Mouse (Mus musculus) NIH3T3 (cell line): Measurements from ENCODE around the gene H1fx.
A peak's percentile ranks its signal among the peaks of the same experiment; 100 is the strongest.
"Not testable (repeated sequence)": the region's sequence is repeated elsewhere in the genome, so short reads cannot be mapped to it uniquely, and the experiment has no call there.

Experiments
- DNase-seq: peaks from one replicate; pipeline ENCODE4 v3.0.0-alpha.2; 2012; ENCODE audit warnings: low read depth

The H1fx gene

DNA sequence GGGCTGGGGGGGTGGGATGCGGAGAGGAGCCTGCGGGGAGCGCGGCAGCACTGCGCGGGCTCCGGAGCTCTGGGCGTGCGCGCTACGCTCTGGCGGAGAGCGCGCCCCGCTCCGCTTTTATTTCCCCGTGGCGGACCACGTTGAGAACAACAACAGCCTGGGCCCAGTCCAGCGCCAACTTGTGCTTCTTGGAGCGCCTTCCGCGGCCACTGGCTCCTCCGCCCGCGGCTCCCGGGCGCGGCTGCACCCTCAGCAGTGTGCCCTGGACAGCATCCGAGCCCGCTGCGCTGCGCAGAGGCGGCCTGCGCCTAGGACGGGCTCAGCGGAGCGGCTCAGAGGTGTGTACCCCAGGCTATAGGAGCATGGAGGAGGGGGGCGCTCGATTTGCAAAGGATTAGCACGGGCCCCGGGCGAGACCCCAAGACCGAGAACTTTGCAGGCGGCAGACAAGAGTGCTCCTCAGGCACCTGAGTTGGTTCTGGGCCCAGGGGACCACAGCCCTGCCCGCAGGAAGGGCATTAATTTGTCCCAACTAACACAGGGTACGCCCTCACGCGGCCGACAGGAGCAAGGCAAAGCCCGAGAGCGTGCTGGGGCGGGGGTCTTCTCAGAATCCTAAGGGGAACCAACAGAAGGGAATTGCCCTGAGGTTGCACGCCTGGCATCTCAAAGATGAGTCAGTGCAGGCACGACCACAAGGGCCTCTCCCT, at the start of gene H1fx:
Gene H1fx (minus strand): TSS at position 91 of the 710 bp plus-strand sequence.
- DNase-seq, result peak; percentile 79

- no peak for DNase-seq
Measured at GRCm38 (mm10) chr6:88030432-88030831, 49.0 kb upstream of the H1fx start.

GRCm38 (mm10) chr6:88027390-88027789, 46.0 kb upstream of the H1fx start:
- peak; percentile 21 for DNase-seq

DNA sequence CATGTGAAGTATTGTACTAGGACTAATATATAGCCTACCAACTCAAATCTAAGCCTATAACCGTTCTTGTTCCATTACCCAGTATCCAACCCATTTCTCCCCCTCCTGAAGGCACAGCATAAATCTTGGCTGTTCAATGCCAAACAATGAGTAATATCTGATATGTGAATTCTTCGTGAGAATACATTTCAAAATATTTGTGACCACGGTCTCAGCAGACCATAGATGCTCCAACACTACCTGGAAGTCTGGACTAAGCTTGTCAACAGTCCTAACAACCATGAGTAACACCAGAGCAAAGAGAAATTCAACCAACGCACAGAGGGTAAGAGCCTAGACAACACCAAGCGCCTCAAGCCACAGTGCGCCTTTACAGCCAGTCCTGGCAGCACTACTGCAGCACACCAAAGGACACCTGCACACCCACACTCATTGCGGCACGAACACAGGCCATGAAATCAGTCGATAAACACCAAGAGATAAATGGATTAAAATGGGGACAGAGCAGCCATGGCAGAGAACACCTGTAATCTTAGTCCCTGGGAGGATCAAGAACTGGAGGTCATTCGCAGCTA, 42.0 kb upstream of the H1fx start:
- peak; percentile 57 for DNase-seq

DNA sequence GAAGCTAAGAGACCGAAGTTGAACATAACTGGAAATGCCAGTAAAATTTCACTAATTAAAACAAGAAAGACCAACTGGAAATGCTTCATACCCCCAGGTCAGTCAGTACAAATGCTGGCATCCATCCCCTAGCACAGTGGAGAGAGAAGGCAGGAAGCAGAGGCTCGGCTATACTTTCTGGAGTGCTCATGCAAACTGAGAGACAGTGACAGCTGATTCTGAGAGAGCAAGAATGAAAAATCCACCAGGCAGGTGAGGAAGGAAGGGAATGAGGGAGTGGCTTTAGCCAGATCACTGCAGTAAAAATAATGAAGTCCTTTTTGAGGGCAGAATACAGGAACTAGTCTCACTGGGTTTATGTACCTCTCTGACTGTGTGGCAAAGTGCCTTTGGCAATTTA, 37.7 kb upstream of the H1fx start:
- DNase-seq, result no peak

DNA sequence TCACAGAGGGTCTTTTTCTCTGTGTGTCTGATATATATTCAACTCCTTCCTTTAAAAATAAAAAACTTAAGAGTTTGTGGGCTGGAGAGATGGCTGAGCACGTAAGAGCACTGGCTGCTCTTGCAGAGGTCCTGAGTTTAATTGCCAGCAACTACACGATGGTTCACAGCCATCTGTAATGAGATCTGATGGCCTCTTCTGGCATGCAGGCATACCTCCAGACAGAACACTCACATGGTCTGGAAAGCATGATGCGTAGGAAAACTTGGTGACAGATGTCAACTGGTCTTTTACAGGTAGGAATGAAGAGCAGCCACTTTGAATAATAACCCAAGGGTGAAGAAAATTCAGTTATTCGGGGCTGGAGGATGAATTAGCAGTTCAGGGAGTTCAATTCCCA, 36.4 kb upstream of the H1fx start:
- DNase-seq, result no peak

DNA sequence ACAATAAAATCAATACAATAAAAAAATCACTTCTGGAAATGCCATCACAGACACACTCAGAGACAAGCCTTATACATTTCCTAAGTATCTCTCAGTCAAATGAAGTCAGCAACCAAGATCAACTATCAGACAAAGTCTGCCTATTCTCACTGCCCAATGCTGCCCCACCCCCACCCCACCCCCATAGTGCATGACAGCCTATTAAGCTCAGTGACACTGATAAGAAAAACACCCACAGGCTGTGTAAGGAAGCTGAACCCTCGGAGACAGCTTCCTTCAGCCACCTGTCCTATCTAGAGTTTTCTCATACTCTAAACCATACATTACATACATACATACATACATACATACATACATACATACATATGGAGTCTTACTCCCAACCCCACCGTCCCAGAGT, 34.4 kb upstream of the H1fx start:
- no peak for DNase-seq

DNA sequence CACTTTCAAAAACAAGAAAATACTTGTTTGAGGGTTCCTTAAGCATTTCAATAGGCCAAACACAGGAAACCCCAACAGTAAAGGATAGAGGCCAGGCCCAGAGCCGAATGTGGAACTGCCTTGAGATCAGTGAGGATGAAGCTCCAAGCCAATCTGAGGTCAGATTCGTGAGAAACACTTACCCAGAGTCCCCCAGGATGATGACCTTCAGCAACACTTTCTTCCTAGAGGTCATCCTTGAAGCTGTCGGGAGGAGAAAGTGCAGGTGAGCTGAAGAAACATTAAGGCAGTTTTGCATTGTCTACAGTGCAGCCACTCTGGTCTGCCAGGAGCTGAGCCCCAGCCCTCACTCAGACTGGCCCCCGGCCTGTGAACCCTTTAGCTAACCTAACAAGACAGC, 32.0 kb upstream of the H1fx start:
- no peak for DNase-seq

GRCm38 (mm10) chr6:88012601-88013000, 31.2 kb upstream of the H1fx start:
- no peak for DNase-seq

GRCm38 (mm10) chr6:88011106-88011505, 29.7 kb upstream of the H1fx start:
- peak; percentile 66 for DNase-seq

GRCm38 (mm10) chr6:88009209-88009608, 27.8 kb upstream of the H1fx start:
- DNase-seq, result no peak

- not testable (repeated sequence) for DNase-seq
Measured at GRCm38 (mm10) chr6:88004773-88005172, 23.3 kb upstream of the H1fx start.

DNA sequence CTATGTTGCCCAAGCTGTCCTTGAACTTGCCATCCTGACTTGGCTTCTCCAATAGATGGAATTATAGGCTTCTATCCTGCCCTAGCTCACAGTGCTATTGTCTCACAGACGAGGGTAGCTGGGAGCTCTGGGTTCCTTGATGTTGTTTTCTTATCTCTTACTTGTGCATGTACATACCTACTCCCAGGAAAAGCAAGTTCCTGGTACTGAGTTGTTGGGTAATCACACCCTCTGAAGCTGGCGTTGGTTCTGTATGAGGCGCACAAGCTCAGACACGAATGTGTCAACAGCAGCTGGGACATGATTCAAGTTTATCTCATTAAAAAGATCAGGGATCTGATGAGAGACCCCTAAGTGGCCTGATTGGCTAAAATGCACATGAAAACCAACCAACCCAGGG, 22.0 kb upstream of the H1fx start:
- no peak for DNase-seq

GRCm38 (mm10) chr6:87998358-87998757, 16.9 kb upstream of the H1fx start:
- DNase-seq, result no peak

DNA sequence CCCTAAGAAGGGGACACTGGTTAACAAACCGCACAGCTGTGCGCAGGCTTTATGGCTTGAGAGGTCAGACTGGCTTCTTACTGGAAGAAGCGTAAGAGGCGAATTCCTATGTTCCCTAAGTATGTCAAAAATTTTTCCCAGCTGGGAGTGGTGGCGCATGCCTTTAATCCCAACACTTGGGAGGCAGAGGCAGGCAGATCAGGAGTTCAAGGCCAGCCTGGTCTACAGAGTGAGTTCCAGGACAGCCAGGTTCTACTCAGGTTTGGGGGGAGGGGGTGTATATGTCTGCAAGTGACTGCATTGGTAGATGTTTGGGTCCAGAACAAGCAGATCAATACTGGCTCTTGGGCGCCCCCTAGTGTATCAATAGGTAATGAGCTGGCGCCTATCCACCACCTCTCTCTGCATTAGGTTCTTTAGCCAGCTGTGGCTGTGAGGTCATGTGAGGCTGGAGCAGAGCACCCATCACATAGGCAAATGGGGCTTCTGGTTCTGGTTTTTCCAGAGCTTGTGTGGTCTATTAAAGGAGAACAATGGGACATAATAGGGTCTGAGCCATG, 16.3 kb upstream of the H1fx start:
- peak; percentile 85 for DNase-seq

DNA sequence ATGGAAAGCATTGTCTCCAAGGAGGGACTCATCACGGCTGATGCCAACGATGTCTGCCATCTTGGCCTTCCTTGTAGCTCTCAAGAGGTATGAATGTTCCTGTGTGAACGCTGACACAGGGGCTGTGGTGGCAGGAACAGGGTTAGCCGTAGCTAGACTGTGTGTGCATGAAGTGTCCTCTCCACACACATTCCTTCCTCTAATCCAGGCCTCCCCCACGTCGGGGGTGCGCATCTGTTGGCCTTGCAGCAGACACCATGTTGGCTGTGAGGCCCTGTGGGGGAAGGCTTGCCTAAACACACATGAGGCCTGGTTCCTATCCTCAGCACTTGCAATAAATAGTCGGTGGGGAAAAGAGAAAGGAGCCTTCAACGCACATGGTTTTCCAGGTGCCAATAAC, 15.2 kb upstream of the H1fx start:
- no peak for DNase-seq

DNA sequence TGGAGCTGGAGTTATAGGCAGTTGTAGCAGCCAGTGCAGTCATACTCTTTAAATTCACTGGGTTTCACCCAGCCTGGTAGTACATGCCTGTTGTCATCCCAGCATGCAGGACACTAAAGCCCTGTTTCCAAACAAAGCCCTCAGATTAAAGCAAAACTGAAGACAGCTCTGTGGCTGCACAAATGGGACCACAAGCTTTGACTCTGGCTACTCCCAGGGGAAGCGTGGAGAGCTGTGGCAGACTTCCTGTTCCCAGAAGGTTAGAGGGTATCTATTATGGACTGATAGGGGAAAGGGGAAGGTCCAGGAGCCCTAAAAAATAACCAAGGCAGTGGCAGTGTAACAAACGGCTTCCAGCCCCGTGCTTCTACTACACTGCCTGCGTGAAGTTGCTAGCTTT, 14.1 kb upstream of the H1fx start:
- DNase-seq, result no peak

DNA sequence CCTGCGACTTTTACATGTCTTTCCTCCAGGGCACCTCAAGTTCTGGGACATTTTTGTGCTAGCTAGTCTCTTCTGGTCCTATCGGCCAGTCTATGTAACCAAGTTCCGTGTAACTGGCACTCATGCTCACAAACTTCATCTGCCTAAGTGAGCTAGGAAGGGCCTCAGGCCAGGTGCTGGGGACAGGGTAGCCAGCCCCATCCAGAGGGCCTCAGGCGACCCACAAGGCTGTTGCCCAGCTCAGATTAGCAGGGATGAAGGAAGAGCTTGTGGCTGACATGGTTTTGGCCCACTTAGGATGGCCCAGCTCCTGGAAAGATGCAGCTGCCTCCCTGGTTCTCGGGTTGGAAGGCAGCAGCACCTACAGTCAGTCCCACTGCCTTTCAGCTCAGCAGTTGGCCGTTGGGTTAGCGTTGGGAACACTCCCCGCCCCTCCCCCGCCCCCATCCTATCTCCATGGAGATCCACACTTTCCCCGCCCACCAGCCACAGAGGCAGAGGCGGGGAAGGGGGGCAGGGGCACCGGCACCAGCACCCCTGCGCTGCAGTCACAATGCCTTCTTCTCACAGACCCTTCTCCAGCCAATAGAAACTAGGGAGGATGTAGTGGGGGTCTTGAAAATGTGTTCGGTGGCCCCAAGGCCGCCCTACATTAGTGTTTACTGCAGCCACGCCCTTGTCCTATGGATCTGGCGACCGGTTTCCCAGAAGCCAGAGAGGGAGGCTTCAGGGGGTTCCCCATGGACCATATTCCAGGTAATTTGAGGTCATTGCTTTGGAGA, 12.5 kb upstream of the H1fx start:
- no peak for DNase-seq

GRCm38 (mm10) chr6:87992733-87993132, 11.3 kb upstream of the H1fx start:
- DNase-seq, result peak; percentile 90

- DNase-seq, result peak; percentile 51
Measured at GRCm38 (mm10) chr6:87991886-87992285, 10.4 kb upstream of the H1fx start.

GRCm38 (mm10) chr6:87991216-87991615, 9.8 kb upstream of the H1fx start:
- DNase-seq, result no peak

- no peak for DNase-seq
Measured at GRCm38 (mm10) chr6:87982506-87982905, 1.1 kb upstream of the H1fx start.

GRCm38 (mm10) chr6:87981030-87981485, 379 bp downstream of the H1fx start:
- peak; percentile 47 for DNase-seq
